Mouse (Mus musculus): ENCODE measurements around the gene Tmem135. TPM values are rescaled to one million over a fixed set of nuclear protein-coding genes. Genes with fewer than 3 reads are reported as not detected.
"Not testable (repeated sequence)": the region's sequence is repeated elsewhere in the genome, so short reads cannot be mapped to it uniquely, and the experiment has no call there.

Tmem135 gene
- polyA plus RNA-seq, 1 experiment from 2014 or later: 22.5 TPM

DNA sequence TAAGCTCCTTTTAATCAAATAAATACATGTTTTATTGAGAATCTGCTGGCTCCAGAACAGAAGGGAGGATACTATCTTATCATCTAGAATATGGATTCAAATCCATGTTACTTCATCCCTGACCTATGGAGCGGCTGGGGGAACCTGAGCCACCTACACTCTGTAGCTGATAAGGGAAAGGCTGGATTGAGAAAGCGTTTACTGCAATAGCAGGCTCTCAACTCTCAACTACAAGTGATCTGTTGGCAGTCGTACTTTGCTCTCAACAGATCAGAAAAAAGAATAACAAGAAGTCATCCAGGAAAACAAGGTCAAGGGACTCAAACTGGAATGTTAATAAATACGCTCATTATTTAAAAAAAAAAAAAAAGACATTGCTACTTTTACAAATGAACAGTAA is 77.3 kb downstream of the Tmem135 start:
- DNase-seq (ENCODE audit: low spot score): no peak

DNA sequence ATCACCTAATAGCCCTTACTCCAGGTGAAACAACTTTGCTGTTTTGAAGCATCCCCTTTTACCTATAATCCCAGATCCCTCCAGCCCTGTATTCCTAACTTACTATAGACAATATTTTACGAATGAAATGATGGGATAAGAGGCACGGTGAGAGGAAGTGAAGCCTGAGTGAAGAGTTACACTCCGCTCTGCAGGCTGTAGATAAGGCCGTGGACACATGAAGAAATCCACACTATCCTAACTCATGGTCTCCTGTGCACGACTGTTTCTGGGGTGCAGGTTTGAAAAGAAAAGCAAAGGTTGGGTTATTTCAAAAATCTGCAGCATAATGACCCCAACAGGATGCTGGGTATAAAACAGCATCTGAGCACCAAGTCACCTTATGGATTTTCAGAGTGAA is 77.8 kb downstream of the Tmem135 start:
- no peak for DNase-seq (ENCODE audit: low spot score)

DNA sequence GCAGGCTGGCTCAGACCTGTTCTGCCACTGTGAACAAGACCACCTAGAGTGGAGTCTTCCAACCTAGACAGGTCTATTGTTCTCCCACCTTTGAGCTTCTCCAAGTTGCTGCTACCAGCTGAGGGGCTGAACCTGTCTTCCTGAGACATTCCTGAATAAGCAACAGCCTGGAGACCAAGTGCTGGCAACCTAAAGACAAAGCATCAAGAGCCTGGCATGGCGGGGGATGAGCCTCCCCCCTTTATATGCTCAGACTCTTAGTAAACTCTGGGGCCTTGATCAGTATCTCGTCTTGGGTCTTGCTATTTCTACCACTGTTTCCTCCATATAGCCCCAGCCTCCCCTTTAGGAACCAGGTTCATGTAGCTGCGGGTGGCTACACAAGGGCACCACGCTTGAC is 81.3 kb downstream of the Tmem135 start:
- DNase-seq (ENCODE audit: low spot score): not testable (repeated sequence)

DNA sequence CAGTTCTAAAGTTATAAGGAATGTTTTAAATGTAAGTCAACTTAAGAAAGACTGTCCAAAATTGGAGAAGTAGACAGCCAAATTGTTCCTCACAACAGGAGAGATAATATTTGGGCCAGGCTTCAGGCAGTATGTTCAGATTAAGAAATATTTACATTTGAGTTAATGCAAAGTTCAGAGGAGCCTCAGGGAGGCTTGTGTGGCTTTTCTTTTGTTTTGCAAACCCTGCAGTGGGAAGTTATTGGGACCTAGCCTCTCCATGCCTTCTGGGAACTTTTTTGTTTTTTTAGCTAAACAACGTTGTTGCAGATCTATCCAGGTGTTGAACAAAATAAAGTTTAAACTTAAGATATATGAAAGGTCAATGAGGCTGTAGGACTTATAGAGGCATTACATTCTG is 84.7 kb downstream of the Tmem135 start:
- DNase-seq (ENCODE audit: low spot score): no peak

DNA sequence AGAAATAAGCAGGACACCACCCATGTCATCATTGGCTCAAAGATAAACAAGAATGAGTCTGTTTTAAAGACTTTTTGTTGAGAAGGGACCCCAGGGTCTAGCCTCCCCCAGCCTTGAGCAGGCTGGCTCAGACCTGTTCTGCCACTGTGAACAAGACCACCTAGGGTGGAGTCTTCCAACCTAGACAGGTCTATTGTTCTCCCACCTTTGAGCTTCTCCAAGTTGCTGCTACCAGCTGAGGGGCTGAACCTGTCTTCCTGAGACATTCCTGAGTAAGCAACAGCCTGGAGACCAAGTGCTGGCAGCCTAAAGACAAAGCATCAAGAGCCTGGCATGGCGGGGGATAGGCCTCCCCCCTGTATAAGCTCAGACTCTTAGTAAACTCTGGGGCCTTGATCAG is 86.9 kb downstream of the Tmem135 start:
- DNase-seq (ENCODE audit: low spot score): not testable (repeated sequence)

DNA sequence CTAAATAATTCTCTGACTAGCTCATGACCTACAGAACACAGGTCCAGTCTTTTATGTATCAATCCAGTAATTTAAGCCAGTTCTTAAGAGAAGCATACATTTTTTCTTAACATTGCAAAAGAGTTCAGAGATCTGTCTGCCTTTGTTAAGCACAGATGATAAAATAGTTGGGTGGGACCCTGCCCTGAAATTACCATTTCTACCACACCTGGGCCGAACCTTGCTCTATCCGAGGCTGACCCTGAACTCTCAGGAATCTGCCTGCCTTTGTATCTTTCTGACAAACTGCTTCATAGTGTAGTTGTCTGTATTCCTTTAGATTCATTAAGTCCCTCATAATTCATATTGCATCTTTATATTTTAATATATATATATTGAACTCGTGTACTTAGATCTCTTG is 87.9 kb downstream of the Tmem135 start:
- DNase-seq (ENCODE audit: low spot score): no peak

DNA sequence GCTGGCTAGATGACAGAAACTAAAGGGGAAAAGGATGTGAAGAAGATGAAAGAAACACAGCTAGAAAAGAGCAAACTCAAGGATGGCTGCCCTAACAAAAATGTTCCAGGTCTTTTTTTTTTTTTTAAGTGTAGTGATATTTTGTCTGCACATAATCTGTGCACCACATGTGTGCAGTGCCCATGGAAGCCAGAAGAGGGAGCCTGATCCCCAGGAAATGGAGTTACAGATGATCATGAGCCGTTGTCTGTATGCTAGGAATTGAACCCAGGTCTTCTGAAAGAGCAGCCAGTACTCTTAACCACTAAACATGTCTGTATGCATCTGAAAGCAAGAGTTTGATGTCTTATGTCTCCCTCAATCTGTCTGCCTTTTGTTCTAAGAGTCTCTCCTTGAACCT is 92.5 kb downstream of the Tmem135 start:
- no peak for DNase-seq (ENCODE audit: low spot score)

DNA sequence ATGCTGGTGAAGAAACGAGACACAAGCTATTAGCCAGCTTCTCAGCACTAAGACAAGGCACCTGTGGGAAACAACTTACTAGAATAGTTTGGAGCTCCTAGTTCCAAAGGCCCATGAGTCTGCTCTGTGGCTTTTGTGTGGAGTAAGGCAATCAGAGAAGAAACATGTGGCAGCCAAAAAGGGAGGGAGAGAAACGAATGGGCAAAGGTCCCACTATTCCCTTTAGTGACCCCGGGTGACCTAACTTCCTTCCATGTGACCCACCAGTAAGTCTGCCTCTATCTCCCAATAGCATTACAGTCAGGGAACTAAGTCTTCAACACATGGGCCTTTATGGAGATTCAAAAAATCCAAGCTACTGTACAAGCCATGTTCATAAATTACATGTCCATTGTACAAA is 95.1 kb downstream of the Tmem135 start:
- DNase-seq (ENCODE audit: low spot score): no peak

DNA sequence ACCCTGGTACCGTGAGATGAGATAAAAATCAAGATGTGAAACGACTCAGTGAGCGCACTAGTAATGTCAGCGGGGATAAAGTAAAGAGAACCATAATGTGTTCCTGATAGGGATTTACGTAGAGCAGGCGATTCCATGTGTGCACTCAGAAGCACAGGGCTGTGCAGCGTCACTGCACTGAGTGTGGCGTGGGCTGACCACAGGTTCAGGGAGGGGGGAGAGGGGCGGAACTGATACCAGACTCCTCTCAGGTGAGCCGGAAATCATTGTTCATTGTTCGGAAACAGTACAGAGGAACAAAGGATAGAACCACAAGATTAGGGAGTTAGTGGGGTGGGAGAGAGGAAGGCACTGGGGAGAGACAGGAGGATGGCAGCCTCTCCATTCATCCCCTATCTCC is 95.8 kb downstream of the Tmem135 start:
- no peak for DNase-seq (ENCODE audit: low spot score)

DNA sequence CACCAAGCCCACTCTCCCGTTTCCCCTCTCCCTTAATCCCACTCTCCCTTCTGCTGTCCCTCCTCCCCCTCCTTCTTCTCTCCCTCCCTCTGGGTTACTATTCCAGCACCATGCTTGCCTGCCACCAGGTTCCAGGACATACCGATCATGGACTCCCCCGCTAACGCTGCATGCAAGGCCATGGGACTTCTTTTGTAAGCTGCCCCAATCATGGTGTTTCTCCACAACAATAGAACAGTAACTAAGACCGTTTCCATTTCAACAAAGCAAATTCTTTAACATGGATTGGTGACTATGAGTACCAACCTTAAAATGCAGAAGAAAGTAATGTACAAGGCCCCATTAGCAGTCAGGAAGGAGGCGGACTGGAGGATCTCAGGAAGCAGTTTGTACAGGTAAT is 97.2 kb downstream of the Tmem135 start:
- DNase-seq (ENCODE audit: low spot score): no peak

DNA sequence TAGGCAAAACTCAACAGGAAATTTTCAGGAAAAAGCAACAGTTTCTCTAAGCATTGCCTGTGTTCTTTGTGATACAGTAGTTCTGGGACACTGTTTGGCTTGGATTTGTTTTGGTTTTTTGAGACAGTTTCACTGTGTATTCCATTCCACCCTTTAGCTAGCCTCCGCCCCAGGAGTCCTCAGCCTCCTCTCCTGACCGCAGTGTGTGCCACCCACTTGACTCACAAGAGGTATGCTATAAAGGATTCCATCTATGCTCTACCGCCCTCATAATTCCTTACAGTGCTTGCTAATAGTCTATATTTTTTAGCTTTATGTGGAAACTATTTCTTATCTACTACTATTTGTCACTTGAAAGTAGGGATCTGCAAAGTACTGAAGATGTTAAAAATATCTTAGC is 99.1 kb downstream of the Tmem135 start:
- DNase-seq (ENCODE audit: low spot score): no peak

DNA sequence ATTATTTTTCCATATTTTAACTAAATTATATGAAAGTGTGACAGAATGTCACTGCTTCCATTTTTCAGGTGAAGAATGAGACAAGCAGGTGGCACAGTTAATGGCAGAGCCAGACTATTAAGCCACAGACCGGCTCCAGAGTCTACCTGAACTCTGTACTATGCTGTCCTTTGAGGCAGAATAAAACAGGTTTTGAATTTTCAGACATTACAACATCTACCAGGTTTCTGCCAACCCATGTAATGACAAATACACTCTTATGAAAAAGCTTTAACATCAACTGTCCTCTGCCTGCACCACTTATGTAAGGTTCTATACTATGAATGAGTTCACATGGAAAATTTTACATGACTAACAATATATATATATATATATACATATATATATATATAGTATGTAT is 100.3 kb downstream of the Tmem135 start:
- no peak for DNase-seq (ENCODE audit: low spot score)

DNA sequence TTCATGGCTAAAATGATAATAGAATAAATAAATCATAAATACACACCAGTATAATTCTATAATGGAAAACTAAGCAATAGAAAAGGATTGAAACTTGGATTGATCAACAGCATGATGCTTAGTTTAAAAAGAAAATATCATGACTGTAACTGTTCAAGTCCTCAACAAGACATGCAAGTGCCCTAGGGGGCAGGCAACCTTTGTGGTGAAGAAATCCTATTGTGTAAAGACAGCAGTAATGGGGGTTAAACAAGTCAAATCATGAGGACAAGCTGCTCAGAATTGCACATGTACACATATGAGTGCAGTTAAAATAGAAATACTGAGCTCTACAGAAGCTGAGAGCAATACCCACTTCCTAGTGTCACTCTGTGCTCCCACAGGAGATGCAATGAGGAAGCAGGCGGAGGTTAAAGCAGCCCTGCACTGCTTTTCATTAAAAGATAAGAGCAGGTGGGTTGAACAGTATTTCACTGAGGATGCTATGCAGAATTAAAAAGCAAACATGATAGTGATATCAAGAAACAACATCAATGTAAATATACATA is 105.0 kb downstream of the Tmem135 start:
- no peak for DNase-seq (ENCODE audit: low spot score)

DNA sequence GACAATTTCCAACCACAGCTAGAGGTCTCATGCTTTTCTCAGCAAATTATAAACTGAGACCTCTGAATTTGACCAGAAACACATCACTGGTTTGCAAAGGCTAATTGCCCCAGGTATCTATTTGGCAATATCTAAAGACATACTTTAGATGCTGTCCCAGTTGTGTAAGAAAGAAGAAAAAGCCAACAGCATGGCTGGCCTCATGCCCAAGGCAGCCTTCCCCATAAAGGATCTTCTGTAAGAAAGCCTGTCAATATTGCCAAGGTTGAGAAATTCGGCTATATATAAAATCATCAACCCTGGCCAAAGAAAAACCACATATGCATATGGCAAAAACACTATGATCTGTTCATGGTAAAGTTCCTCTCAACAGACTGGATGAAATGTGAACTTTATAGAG is 107.1 kb downstream of the Tmem135 start:
- DNase-seq (ENCODE audit: low spot score): no peak

DNA sequence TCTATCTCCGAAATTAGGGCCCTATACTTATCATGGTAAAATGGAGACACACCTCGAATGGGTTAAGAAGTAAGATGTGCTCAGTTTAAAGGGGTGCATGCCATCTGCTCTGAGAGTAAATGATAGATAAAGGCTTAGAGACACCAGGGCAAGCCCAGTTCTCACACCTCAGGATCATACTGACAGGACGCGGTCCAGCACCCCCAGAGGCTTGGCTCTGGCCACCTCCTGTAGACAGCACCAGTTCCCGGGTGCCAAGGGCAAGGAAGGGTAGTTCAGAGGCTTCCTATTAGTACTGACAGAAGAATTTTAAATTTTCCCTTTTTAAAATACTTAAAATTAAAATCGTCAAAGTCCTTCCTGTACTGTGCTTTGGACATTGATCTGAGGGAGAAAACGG is 121.4 kb downstream of the Tmem135 start:
- DNase-seq (ENCODE audit: low spot score): no peak

DNA sequence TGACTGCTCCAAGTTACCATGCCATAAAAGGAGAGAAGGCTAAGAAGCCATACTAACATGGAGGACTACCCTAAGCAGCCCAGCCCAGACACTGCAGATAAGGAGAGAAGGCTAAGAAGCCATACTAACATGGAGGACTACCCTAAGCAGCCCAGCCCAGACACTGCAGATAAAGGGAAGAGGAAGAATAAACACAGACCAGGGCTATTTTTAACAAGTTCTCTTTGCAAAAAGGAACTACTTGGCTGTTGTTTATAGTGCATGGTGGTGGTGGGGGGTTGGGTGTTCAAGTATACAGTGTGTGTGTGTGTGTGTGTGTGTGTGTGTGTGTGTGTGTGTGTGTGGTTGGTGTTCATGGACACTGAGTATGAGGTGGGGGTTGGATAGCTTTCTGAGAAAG is 133.6 kb downstream of the Tmem135 start:
- DNase-seq (ENCODE audit: low spot score): not testable (repeated sequence)

DNA sequence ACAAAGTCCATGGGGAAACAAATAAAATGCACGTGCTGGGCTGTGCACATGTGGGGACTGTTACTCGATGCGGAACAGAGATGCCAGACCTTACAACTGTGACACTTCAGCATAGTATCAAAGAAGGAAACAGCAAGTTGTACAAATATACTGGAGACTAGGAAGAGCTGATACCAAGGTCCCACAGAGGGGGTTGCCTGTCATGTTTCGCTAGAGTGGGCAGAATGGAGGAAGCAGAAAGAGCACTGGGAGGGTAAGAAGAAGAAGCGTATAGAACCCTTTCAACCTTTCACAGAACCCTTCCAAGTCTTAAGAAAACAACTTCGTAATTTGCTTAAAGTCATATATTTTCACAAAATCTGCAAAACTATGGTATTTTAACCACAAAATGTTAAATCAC is 134.2 kb downstream of the Tmem135 start:
- DNase-seq (ENCODE audit: low spot score): no peak

DNA sequence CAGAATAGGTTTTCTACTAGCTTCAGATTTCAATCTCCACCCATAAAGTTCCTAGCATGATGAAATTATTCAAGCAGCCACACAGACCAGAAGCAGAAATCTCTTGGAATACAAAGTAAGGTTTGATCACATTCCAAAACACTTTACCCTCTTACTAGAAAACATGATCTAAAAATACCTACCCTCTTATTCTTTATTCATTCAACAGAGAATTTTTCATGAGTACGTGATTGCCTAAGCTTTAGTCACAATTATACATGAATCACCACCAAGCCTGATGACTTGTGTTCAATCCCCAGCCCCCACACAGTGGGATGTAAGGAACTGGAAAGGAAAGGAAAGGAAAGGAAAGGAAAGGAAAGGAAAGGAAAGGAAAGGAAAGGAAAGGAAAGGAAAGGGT is 136.5 kb downstream of the Tmem135 start:
- no peak for DNase-seq (ENCODE audit: low spot score)

DNA sequence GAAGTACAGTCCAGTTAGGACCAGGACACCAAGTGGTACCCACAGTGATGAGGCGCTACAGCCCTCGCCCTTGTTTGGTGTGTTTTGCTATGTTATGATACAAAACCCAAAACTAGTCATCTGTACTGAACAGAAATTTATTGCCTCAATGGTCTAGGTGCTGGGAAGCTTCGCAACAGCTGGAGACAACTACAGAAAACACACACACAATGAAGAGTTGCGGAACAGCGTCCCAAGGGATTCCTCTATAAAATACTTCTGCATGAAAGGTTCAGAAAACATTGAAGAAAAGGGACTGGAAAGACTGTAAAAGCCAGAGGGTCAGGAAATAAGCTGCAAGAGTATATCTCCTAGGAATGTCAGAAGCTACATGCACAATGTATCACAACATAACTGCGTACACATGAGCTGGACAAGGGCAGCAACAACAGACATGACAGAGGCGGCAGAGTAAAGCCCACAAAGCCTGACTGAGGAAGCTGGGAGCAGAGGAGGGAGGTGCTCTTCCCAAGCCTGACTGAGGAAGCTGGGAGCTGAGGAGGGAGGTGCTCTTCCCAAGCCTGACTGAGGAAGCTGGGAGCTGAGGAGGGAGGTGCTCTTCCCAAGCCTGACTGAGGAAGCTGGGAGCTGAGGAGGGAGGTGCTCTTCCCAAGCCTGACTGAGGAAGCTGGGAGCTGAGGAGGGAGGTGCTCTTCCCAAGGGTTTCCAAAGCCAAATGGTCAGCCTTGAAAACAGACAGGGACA is 137.8 kb downstream of the Tmem135 start:
- DNase-seq (ENCODE audit: low spot score): no peak

DNA sequence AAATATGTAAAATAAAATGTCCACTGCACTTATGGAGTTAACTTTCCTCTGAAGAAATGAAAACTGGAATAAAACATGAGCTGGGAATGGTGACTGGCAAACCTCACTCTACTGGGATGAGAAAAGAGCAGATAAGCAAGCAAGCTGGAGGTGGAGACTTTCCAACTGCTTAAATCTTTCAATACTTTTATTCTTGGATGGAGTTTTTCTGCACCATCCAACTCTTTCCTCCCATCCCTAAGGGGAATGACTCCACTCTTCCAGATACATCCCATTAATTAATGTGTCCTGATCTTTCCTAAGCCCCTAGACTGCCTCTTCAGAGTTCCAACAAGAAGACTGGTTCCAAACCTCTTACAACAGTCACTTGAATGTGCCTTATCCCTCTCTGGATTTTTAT is 143.1 kb downstream of the Tmem135 start:
- no peak for DNase-seq (ENCODE audit: low spot score)

DNA sequence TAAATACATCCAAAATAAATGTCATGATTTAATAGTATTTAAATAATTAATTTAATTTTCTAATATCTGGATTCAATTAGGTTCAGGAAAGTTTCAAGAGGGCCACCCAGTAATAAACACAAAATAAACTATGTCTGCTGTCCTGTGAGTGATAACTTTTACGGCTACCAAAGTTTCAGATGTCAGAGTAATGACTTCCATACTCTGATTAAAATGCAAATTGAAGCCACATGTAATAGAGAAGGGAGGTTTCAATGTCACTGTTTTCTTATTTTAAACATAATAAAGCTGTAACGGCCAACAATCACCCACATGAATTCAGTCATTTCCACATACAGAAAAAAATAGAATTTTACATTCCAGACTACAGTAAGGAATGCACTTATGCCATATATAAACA is 145.2 kb downstream of the Tmem135 start:
- DNase-seq (ENCODE audit: low spot score): no peak

DNA sequence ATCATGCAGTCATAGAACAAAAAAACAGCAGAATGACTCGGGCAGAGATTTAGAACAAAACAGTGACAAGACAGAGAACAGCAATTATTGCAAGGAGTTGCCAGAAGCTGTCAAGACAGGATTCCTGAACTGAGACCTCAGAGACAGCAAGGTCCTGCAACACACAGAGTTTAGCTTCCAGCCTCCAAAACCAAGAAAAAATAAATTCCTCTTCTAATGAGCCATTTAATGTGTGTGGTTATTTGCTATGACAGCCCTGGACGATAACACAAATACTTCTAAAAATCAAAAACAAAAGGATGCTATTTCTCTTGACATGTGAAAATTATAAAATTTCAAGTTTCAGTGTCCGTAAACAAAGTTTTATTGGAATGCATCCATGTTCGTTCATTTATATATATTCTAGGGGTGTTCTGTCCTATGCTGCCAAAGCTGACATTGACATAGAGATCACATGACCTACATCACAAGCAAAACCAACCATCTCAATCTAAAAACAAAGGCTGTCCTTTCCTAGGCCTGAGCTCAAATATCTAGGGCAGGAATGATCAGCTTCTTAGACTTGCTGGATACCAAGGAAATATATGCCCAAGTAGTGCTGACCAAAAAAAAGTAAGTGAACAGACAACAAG is 146.0 kb downstream of the Tmem135 start:
- no peak for DNase-seq (ENCODE audit: low spot score)

DNA sequence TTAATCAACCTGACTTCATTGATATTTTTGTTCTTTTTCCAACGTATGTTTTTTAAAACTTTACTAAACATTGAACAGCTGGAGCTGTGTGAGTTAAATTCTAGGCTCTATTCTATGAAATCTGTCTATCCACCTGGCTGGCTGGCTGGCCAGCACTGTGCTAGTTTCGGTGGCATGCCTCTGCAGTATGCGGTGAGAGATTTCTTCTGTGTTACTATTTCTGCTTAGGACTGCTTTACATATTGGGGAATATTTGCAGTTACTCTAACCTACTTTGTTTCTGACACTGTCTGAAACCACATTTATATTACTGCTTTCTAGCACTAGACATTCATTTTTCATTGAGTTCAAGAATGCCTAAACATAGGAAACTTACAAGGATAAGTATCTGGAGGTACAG is 150.2 kb downstream of the Tmem135 start:
- no peak for DNase-seq (ENCODE audit: low spot score)
